Mouse (Mus musculus): Measurements from ENCODE around the gene Sh2d4b. TPM values are rescaled to one million over a fixed set of nuclear protein-coding genes. Genes with fewer than 3 reads are reported as not detected.

The Sh2d4b gene
- total RNA-seq, 2 experiments from 2014 or later, result 2.9 to 4.4 TPM

DNA sequence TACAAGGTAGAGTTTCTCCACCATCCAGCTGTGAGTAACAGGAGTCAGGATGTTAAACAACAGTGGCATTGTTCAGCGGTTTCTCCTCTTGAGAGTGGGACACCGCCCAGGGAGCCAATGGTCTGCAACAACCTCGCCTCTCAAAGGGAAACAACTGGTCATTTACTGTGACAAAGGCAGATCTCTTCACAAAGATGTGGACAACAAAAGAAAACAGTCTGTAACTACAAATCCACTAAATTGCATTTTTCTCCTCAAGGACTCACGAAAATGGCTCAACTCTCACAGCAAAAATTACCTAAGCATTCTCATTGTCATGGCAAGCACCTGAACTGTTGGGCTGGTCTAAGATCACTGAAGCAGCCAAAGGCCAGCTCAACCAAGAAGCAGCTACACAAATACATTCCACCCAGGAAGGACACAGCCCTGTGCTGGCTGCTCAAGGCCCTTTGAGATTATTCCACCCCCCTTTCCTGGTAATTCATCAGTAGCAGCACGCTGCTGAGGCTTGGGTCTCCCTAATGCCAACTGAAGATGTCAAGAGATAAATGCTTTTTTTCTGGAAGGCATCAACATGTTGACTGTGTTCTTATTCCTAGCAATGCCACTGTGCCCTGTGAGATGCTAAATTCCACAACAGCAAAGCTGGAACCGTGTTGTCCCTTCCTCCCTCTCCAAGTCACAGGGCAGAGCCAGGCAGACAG, 28.1 kb downstream of the Sh2d4b start:
- DNase-seq (ENCODE audit: low spot score in 2 of 2), result no peak
- intact Hi-C loops (cut with DNase I), result no loop called here

DNA sequence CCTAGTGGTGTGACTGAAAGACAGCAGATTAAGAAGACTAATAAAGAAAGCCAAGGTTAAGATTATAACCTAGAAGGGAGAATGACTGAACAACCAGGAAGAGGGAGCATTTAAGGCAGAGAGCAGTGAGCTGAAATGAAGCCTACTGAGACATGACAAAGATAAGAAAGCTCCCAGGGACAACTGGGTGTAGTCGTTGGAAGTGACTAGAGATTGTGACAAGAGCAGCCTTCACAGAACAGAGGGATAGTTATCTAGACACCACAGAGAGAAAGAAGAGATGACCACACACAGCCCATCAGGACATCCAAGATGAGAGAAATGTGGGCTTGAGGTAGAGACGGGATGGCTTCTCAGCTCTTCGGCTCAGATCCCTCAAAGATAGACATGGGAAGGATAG, 29.4 kb downstream of the Sh2d4b start:
- DNase-seq (ENCODE audit: low spot score in 2 of 2), result no peak

DNA sequence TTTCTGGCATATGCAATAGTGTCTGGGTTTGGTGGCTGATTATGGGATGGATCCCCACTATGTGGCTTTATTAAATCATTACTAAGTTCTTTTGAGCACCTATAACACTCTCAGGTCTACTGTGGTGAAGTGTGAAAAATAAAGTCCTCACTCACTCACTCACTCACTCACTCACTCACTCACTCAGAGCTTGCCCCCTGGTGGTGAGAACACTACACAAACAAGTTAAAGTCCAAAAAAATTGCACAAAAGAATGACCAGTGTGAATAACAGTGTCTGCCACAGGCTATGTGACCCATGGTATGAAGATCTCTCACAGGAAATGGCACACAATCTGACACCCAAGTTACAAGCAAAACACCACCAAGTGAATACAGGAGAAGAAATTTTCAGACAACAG, 30.0 kb downstream of the Sh2d4b start:
- intact Hi-C loops (cut with DNase I), result no loop called here
- no peak for DNase-seq (ENCODE audit: low spot score in 2 of 2)

More for the DNA sequence above, 29.4 kb downstream of the Sh2d4b start:
- intact Hi-C loops (cut with DNase I), result no loop called here

DNA sequence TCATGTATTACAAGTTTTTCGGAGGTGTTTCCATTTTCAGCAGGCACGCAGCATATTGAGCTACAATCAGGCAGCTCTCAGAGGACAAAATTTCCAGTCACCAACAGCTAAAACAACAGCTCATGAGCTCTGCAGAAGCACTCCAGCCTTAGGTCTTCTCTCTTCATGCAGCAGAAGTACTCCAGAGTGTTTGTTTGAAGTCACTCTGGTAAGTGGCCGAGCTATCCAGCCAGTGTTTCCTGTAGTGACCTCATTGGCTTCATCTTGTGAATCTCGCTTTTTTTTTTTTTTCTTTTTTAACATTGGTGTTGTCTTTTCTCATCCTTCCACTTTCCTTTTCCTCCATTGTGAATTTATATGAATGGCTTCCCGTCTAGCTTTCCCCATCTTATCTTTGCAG, 40.1 kb downstream of the Sh2d4b start:
- intact Hi-C loops (cut with DNase I), result no loop called here
- no peak for DNase-seq (ENCODE audit: low spot score in 2 of 2)

- no peak for DNase-seq (ENCODE audit: low spot score in 2 of 2)
- intact Hi-C loops (cut with DNase I), result no loop called here
Measured at GRCm38 (mm10) chr14:40837397-40837796, 55.7 kb downstream of the Sh2d4b start.

- intact Hi-C loops (cut with DNase I), result no loop called here
- DNase-seq (ENCODE audit: low spot score in 2 of 2), result no peak
Measured at GRCm38 (mm10) chr14:40830505-40830904, 62.6 kb downstream of the Sh2d4b start.

DNA sequence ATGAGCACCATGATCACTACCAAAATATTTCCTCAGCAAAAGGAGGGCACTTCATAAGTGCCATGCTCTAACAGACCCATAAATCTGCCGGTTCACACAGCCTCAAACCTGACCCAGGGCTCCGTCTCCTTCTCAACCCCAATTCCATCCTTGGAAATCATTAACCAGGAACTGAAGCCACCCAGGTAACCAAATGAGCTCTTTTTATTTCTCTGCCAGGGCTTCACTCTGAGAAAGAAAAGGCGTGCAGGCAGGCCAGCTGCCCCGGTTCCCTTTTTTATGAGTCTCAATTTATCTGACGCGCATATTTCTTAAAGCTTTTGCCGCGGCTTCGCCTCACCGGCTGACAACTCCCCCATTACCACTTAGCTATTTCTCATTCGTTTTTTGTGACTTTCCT, 63.0 kb downstream of the Sh2d4b start:
- no peak for DNase-seq (ENCODE audit: low spot score in 2 of 2)
- intact Hi-C loops (cut with DNase I), result no loop called here

- intact Hi-C loops (cut with DNase I), result no loop called here
- DNase-seq (ENCODE audit: low spot score in 2 of 2), result no peak
Measured at GRCm38 (mm10) chr14:40818051-40818450, 75.0 kb downstream of the Sh2d4b start.

DNA sequence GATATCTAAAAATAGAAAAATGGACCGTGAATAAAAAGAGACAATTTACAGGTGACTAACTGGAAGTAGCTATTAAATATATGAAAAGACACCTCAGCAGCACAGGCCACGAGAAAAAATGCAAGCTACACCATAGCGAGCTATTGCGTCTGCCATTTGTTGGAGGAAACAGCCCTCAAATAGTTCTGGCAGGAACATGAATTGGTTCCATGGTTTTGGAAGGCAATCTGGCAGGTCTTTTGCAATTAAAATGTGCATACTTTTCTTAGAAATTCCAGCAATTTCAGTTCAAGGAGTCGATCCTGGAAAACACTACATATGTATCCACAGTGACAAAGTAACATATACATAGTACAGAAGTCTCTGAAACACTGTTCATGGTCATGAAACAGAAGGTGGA, 76.4 kb downstream of the Sh2d4b start:
- intact Hi-C loops (cut with DNase I), result loop anchor here (1.0 kb wide), 1 partner anchor 14 kb away; no protein-coding TSS in a partner anchor
- peak in 1 of 2 experiments; percentile 60 for DNase-seq (ENCODE audit: low spot score in 2 of 2)

GRCm38 (mm10) chr14:40791606-40792005, 101.5 kb downstream of the Sh2d4b start:
- intact Hi-C loops (cut with DNase I), result loop anchor here (5.0 to 10.0 kb wide), 2 partner anchors 243 to 1259 kb away; no protein-coding TSS in a partner anchor
- DNase-seq (ENCODE audit: low spot score in 2 of 2), result peak; percentile 63 to 75

- peak in 1 of 2 experiments; percentile 12 for DNase-seq (ENCODE audit: low spot score in 2 of 2)
- intact Hi-C loops (cut with DNase I), result no loop called here
Measured at GRCm38 (mm10) chr14:40789110-40789509, 104.0 kb downstream of the Sh2d4b start.

- intact Hi-C loops (cut with DNase I), result no loop called here
- DNase-seq (ENCODE audit: low spot score in 2 of 2), result no peak
Measured at GRCm38 (mm10) chr14:40769097-40770090, 123.7 kb downstream of the Sh2d4b start.

Other genes with a start within 250 kb of the Sh2d4b start
- gene Tspan14, start 73.5 kb upstream of the Sh2d4b start, total RNA-seq (2021), result 10 to 100 TPM; 58.1 to 61.8 TPM
- gene Fam213a, start 120.5 kb upstream of the Sh2d4b start, total RNA-seq (2021), result 100 to 1,000 TPM; 115 to 120 TPM
- under 1 TPM; 0.62 to 0.85 TPM for gene Dydc2, start 175.9 kb upstream of the Sh2d4b start, total RNA-seq (2021)
- not detected for gene Dydc1, start 179.6 kb upstream of the Sh2d4b start, total RNA-seq (2021)
- not detected for gene Mat1a, start 211.8 kb upstream of the Sh2d4b start, total RNA-seq (2021)
- not detected for gene Sftpa1, start 238.5 kb upstream of the Sh2d4b start, total RNA-seq (2021)